22 mouse cellular contexts compared by ENCODE assay signal in the genomic region with DNA sequence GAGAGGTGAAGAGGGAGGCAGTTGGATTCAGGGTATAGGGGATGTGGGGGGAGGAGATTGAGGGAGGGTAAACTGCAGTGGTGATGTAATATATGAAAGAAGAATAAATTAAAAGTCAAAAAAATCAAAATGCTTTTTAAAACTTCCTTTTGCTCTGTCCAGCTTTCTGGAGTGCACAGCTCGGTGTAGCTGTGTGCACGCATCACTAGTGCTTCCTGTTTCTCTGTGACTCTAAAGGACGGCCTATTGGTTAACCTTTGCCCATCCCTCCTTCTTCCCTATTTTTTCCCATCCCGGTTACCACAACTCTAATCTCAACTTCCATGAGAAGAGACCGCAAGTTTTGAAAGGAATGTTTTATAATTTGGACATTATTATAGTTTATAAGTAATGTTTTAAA.
DNase-seq lines count a peak whose midpoint lies in the region; ATAC-seq lines count a peak whose summit lies in the region.
"Had no signal": no experiment of that assay in that cellular context is flagged by ENCODE, and none has a peak within 500 bp of the region (broad histone marks: within the 10 kb centered on the region; RNA-seq: fewer than 3 reads in every experiment).

No protein-coding gene starts in this region.

- WGBS in intestine, embryonic 16.5 days = 68% methylated on average over 5 of the region's 5 CpGs
- WGBS in intestine, embryonic 15.5 days = 73% methylated on average over 5 of the region's 5 CpGs

- H3K36me3 ChIP-seq in intestine, embryonic 16.5 days (ENCODE audit: control insufficient read depth, insufficient read depth, low read length) = no peaks in the 10 kb centered on the region
- no peaks in the 10 kb centered on the region for H3K36me3 ChIP-seq in intestine, embryonic 15.5 days
- H3K36me3 ChIP-seq: G1E had no signal

- no peak overlapping the region for H3K27ac ChIP-seq in intestine, embryonic 16.5 days (ENCODE audit: low read length)
- no peak overlapping the region for H3K27ac ChIP-seq in intestine, embryonic 15.5 days

- DNase-seq in right cerebral cortex, postnatal 36 days (ENCODE audit: low spot score in 2 of 2) = no peak
- no peak for DNase-seq in lung, postnatal 25 days (ENCODE audit: low spot score)
- DNase-seq: adrenal gland, adult 2 months; adrenal gland, adult 8-10 months; adrenal gland, postnatal 10 days; adrenal gland, postnatal 14 days; adrenal gland, postnatal 25 days; adrenal gland, postnatal 36 days; B cell, adult 2 months; cerebellum, adult 11 months; cerebellum, adult 11-12 months; cerebellum, adult 18-20 months had no signal

- H3K9me3 ChIP-seq in intestine, embryonic 16.5 days (ENCODE audit: control insufficient read depth, low read length) = no peaks in the 10 kb centered on the region
- H3K9me3 ChIP-seq in intestine, embryonic 15.5 days = no peaks in the 10 kb centered on the region
- H3K9me3 ChIP-seq: G1E had no signal

- no peaks in the 10 kb centered on the region for H3K4me1 ChIP-seq in intestine, embryonic 16.5 days (ENCODE audit: control insufficient read depth, insufficient read depth, low read length)
- no peaks in the 10 kb centered on the region for H3K4me1 ChIP-seq in intestine, embryonic 15.5 days (replicated peaks)

- no peak overlapping the region for H3K4me3 ChIP-seq in intestine, embryonic 16.5 days (ENCODE audit: low read length)
- no peak overlapping the region for H3K4me3 ChIP-seq in intestine, embryonic 15.5 days (replicated peaks)

- no peak overlapping the region for H3K9ac ChIP-seq in intestine, embryonic 16.5 days (ENCODE audit: low read depth, low read length)
- H3K9ac ChIP-seq in intestine, embryonic 15.5 days = no peak overlapping the region

- no peaks in the 10 kb centered on the region for H3K27me3 ChIP-seq in intestine, embryonic 16.5 days (replicated peaks; ENCODE audit: control insufficient read depth, insufficient read depth, low read length)
- H3K27me3 ChIP-seq in intestine, embryonic 15.5 days (replicated peaks) = no peaks in the 10 kb centered on the region
- H3K27me3 ChIP-seq: CH12.LX, Patski had no signal

- peak; percentile 48; the same call in 1 of the 2 replicates for ATAC-seq in intestine, embryonic 16.5 days
- ATAC-seq in intestine, embryonic 15.5 days = no peak
- peak; percentile 52 for ATAC-seq in granulocyte monocyte progenitor cell, adult 5-6 weeks (replicated peaks; ENCODE audit: poor library complexity, severe bottlenecking)
- ATAC-seq in megakaryocyte, adult 5-6 weeks (ENCODE audit: poor library complexity, severe bottlenecking) = peak; percentile 53
- ATAC-seq in megakaryocyte progenitor cell, adult 5-6 weeks (replicated peaks; ENCODE audit: poor library complexity) = peak; percentile 47; the same call in 1 of the 2 replicates
- ATAC-seq in CD4-positive, CD25-positive, alpha-beta regulatory T cell, adult 4 months = no peak
- ATAC-seq: activated CD4-positive, CD25-positive, alpha-beta regulatory T cell, adult 4 months; Patski had no signal

- H3K4me2 ChIP-seq in intestine, embryonic 16.5 days (ENCODE audit: low read depth, low read length) = no peak overlapping the region
- no peak overlapping the region for H3K4me2 ChIP-seq in intestine, embryonic 15.5 days (replicated peaks)

Comparison
In these comparisons a context has a peak if more than half of its experiments do, and no peak if none do; other contexts are left out.
1. ATAC-seq: peak in intestine, embryonic 16.5 days (single experiment), granulocyte monocyte progenitor cell, adult 5-6 weeks (single experiment), megakaryocyte, adult 5-6 weeks (single experiment) and megakaryocyte progenitor cell, adult 5-6 weeks (single experiment); none in intestine, embryonic 15.5 days (single experiment) and CD4-positive, CD25-positive, alpha-beta regulatory T cell, adult 4 months (single experiment).